Mouse (Mus musculus): ENCODE results near the gene Hoxa10.

DNA sequence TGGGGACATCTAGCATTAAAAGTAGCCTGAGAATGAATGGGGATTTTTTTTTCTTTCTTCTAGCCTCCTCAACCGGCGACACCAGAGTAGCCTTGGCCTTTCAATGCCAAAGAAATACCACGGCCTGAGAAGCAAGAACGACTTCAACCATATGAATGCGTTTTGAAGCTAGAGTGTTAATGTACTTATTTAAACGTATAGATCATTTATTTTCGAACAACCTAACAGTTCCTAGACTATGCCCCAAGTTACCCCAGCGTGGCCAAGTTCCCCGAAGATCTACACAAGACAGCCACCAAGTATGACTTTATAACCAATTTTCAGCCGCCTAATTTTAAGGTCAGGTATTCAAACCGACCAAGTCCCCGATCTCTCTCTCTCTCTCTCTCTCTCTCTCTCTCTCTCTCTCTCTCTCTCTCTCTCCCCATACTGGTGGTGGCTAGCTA is 19.8 kb downstream of the Hoxa10 start:
- TF ChIP-seq CTCF (IDR thresholded peaks at IDR 0.05; ENCODE audit: insufficient read depth, low read depth, low read length), result no peak
- TF ChIP-seq POLR2A (IDR thresholded peaks at IDR 0.05; ENCODE audit: insufficient read depth, low read depth, low read length), result no peak

All from olfactory bulb, adult 2 months (tissue).